Mouse (Mus musculus): ENCODE measurements around the gene A730061H03Rik.
A peak's percentile ranks its signal among the peaks of the same experiment; 100 is the strongest.

Gene A730061H03Rik

GRCm38 (mm10) chr14:55560202-55561073 lies at the start of gene A730061H03Rik:
A730061H03Rik (minus strand) TSS chr14:55560406.
- DNase-seq (ENCODE audit: low spot score in 2 of 2): peak; percentile 98 to 99

GRCm38 (mm10) chr14:55608339-55608738 lies 48.1 kb upstream of the A730061H03Rik start:
- DNase-seq (ENCODE audit: low spot score in 2 of 2): no peak

GRCm38 (mm10) chr14:55605743-55606459 lies 45.7 kb upstream of the A730061H03Rik start:
- DNase-seq (ENCODE audit: low spot score in 2 of 2): no peak

- DNase-seq (ENCODE audit: low spot score in 2 of 2): no peak
Measured at GRCm38 (mm10) chr14:55604823-55605222, 44.6 kb upstream of the A730061H03Rik start.

GRCm38 (mm10) chr14:55603633-55604576 lies 43.7 kb upstream of the A730061H03Rik start:
- peak; percentile 84 to 91 for DNase-seq (ENCODE audit: low spot score in 2 of 2)

GRCm38 (mm10) chr14:55603271-55603632 lies 43.0 kb upstream of the A730061H03Rik start, which contains the start of gene Irf9:
Irf9 (plus strand) TSS chr14:55603571.
- no peak for DNase-seq (ENCODE audit: low spot score in 2 of 2)

GRCm38 (mm10) chr14:55598521-55599390 lies 38.5 kb upstream of the A730061H03Rik start:
- no peak for DNase-seq (ENCODE audit: low spot score in 2 of 2)

GRCm38 (mm10) chr14:55596036-55596690 lies 36.0 kb upstream of the A730061H03Rik start:
- peak in 1 of 2 experiments; percentile 25 for DNase-seq (ENCODE audit: low spot score in 2 of 2)

GRCm38 (mm10) chr14:55592226-55592625 lies 32.0 kb upstream of the A730061H03Rik start:
- DNase-seq (ENCODE audit: low spot score in 2 of 2): no peak

- peak; percentile 95 for DNase-seq (ENCODE audit: low spot score in 2 of 2)
Measured at GRCm38 (mm10) chr14:55591331-55591891, 31.2 kb upstream of the A730061H03Rik start, which contains the start of gene Rnf31. Rnf31 (plus strand) TSS chr14:55591708.

- peak; percentile 89 to 93 for DNase-seq (ENCODE audit: low spot score in 2 of 2)
Measured at GRCm38 (mm10) chr14:55590748-55591330, 30.6 kb upstream of the A730061H03Rik start, which contains the start of gene Psme2. Psme2 (minus strand) TSS chr14:55591113.

- no peak for DNase-seq (ENCODE audit: low spot score in 2 of 2)
Measured at GRCm38 (mm10) chr14:55589771-55590448, 29.7 kb upstream of the A730061H03Rik start.

- DNase-seq (ENCODE audit: low spot score in 2 of 2): no peak
Measured at GRCm38 (mm10) chr14:55589271-55589670, 29.1 kb upstream of the A730061H03Rik start.

GRCm38 (mm10) chr14:55586149-55586548 lies 25.9 kb upstream of the A730061H03Rik start:
- no peak for DNase-seq (ENCODE audit: low spot score in 2 of 2)

- no peak for DNase-seq (ENCODE audit: low spot score in 2 of 2)
Measured at GRCm38 (mm10) chr14:55585566-55585960, 25.4 kb upstream of the A730061H03Rik start.

GRCm38 (mm10) chr14:55584702-55585565 lies 24.7 kb upstream of the A730061H03Rik start, which contains the start of gene Emc9:
Emc9 (minus strand) TSS chr14:55585302.
- peak; percentile 64 to 67 for DNase-seq (ENCODE audit: low spot score in 2 of 2)

- no peak for DNase-seq (ENCODE audit: low spot score in 2 of 2)
Measured at GRCm38 (mm10) chr14:55584303-55584701, 24.1 kb upstream of the A730061H03Rik start.

Measured in right cerebral cortex, adult 2 months (tissue).